Mouse (Mus musculus) ES-Bruce4 (cell line): ENCODE results near the gene Myo15b. TPM values are rescaled to one million over a fixed set of nuclear protein-coding genes. Genes with fewer than 3 reads are reported as not detected.

Experiments used
- H3K27ac ChIP-seq: 2 replicates; pipeline ENCODE4 v1.5.1; 2012; ENCODE audit warnings: low read length, inconsistent platforms; ENCODE audit not compliant: insufficient read depth
- H3K27me3 ChIP-seq: 2 replicates; pipeline ENCODE4 v1.6.1; 2012; ENCODE audit warnings: mild to moderate bottlenecking, low read length, inconsistent platforms; ENCODE audit not compliant: control insufficient read depth, poor library complexity, insufficient read depth, severe bottlenecking
- H3K36me3 ChIP-seq: 2 replicates; pipeline ENCODE4 v1.6.1; 2012; ENCODE audit warnings: inconsistent platforms, mild to moderate bottlenecking, low read length, moderate library complexity; ENCODE audit not compliant: control insufficient read depth, poor library complexity, insufficient read depth, severe bottlenecking
- H3K4me1 ChIP-seq: one replicate; pipeline ENCODE4 v1.8.1; 2011; ENCODE audit warnings: low read length; ENCODE audit not compliant: control insufficient read depth, insufficient read depth
- H3K4me3 ChIP-seq: 2 replicates; pipeline ENCODE4 v1.5.1; 2011; ENCODE audit warnings: low read depth, mild to moderate bottlenecking, low read length
- H3K9ac ChIP-seq: 2 replicates; pipeline ENCODE4 v1.6.1; 2012; ENCODE audit warnings: low read depth, mild to moderate bottlenecking, inconsistent platforms; ENCODE audit not compliant: poor library complexity, severe bottlenecking
- H3K9me3 ChIP-seq: replicated peaks from 2 replicates; pipeline ENCODE4 v1.6.1; 2012; ENCODE audit warnings: mild to moderate bottlenecking, low read length, inconsistent platforms; ENCODE audit not compliant: control insufficient read depth, poor library complexity, insufficient read depth, severe bottlenecking
- CTCF ChIP-seq: IDR thresholded peaks from one replicate; pipeline ENCODE4 v1.8.1; 2011; ENCODE audit warnings: low read depth, low read length
- EP300 ChIP-seq: IDR thresholded peaks from 2 replicates; pipeline ENCODE4 v1.6.1; 2011; ENCODE audit warnings: low read depth, low read length; ENCODE audit not compliant: insufficient read depth
- POLR2A ChIP-seq: IDR thresholded peaks from one replicate; pipeline ENCODE4 v1.8.1; 2011; ENCODE audit warnings: low read length; ENCODE audit not compliant: insufficient read depth
- polyA plus RNA-seq: library from polyadenylated mRNA; stranded (reverse); fragments of >200 nt; gene quantifications from 2 replicates; pipeline ENCODE4 v1.2.4, GENCODE M21; 2011; ENCODE audit warnings: low read depth; ENCODE audit not compliant: missing spikeins, insufficient read depth, insufficient read length

Gene Myo15b
- polyA plus RNA-seq, 1 experiment, result 1.6 TPM

- Histone ChIP-seq H3K4me1 (no peaks in the 10 kb centered on the region), H3K27ac (no peak overlapping the region), H3K9ac (no peak overlapping the region), H3K27me3 (no peaks in the 10 kb centered on the region), H3K9me3 (no peaks in the 10 kb centered on the region), H3K4me3 (no peak overlapping the region), H3K36me3 (no peaks in the 10 kb centered on the region)
- TF ChIP-seq EP300 (no peak), POLR2A (no peak), CTCF (no peak)
Measured at GRCm38 (mm10) chr11:115904956-115905790, 47.0 kb downstream of the Myo15b start.

- H3K4me3 ChIP-seq, result no peak overlapping the region
- TF ChIP-seq POLR2A, result no peak
- TF ChIP-seq CTCF, result no peak
- no peak for TF ChIP-seq EP300
- H3K4me1 ChIP-seq, result no peaks in the 10 kb centered on the region
- no peaks in the 10 kb centered on the region for H3K9me3 ChIP-seq
- no peaks in the 10 kb centered on the region for H3K36me3 ChIP-seq
- no peak overlapping the region for H3K27ac ChIP-seq
- no peak overlapping the region for H3K9ac ChIP-seq
- no peaks in the 10 kb centered on the region for H3K27me3 ChIP-seq
Measured at GRCm38 (mm10) chr11:115906116-115906515, 47.9 kb downstream of the Myo15b start.

DNA sequence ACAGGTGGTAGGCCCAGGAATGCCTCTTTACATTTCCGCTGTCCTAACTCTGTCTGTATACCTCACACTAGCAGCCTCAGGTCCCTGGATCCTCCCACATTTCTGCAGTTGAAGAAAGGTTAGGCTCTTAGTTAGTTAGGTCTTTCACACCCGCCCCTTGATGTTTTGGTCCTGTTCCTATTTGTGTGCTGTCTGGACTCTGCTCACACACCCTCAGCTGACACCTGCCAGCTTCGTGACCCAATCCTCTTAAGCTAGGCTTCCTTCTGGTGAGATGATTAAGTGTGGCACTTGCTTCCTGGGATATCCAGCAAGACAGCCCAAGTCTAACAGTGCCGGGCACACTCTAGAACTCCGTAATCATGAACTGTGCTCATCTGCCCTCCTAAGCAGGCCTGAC is 48.3 kb downstream of the Myo15b start:
- no peaks in the 10 kb centered on the region for H3K27me3 ChIP-seq
- H3K4me3 ChIP-seq, result no peak overlapping the region
- TF ChIP-seq POLR2A (no peak), EP300 (no peak), CTCF (no peak)
- H3K36me3 ChIP-seq, result no peaks in the 10 kb centered on the region
- no peaks in the 10 kb centered on the region for H3K9me3 ChIP-seq
- no peaks in the 10 kb centered on the region for H3K4me1 ChIP-seq
- H3K9ac ChIP-seq, result no peak overlapping the region
- H3K27ac ChIP-seq, result no peak overlapping the region

GRCm38 (mm10) chr11:115911134-115911561 is 52.9 kb downstream of the Myo15b start:
- H3K36me3 ChIP-seq, result 0 out of 2 replicates have a peak, but pooled peaks cover 2% of the 10 kb centered on the region
- H3K27ac ChIP-seq, result no peak overlapping the region

GRCm38 (mm10) chr11:115911632-115912376 is 53.6 kb downstream of the Myo15b start, which contains the start of gene Smim6:
Gene Smim6, plus strand, starts transcription at chr11:115912017.
- H3K9ac ChIP-seq, result no peak within 1 kb of the TSS
- TF ChIP-seq EP300 (no peak), POLR2A (no peak), CTCF (no peak)
- H3K27ac ChIP-seq, result no peak within 1 kb of the TSS
- no peak within 1 kb of the TSS for H3K4me3 ChIP-seq
- H3K27me3 ChIP-seq, result no peaks in the 10 kb centered on the region
- no peaks in the 10 kb centered on the region for H3K9me3 ChIP-seq
- peaks cover 2% of the 10 kb centered on the region for H3K4me1 ChIP-seq
- 0 out of 2 replicates have a peak, but pooled peaks cover 3% of the 10 kb centered on the region for H3K36me3 ChIP-seq

More at GRCm38 (mm10) chr11:115911134-115911561, 52.9 kb downstream of the Myo15b start:
- Histone ChIP-seq H3K27me3 (no peaks in the 10 kb centered on the region), H3K9ac (no peak overlapping the region), H3K4me3 (no peak overlapping the region), H3K4me1 (peaks cover 2% of the 10 kb centered on the region), H3K9me3 (no peaks in the 10 kb centered on the region)
- TF ChIP-seq POLR2A (no peak), EP300 (no peak), CTCF (no peak)

GRCm38 (mm10) chr11:115916579-115916978 is 58.4 kb downstream of the Myo15b start:
- Histone ChIP-seq H3K9ac (no peak overlapping the region), H3K4me3 (no peak overlapping the region), H3K27me3 (no peaks in the 10 kb centered on the region), H3K4me1 (peaks cover 2% of the 10 kb centered on the region), H3K27ac (no peak overlapping the region), H3K36me3 (0 out of 2 replicates have a peak, but pooled peaks cover 3% of the 10 kb centered on the region), H3K9me3 (no peaks in the 10 kb centered on the region)
- TF ChIP-seq POLR2A (no peak), CTCF (no peak), EP300 (no peak)
